Comparison of ENCODE assay signal across 15 mouse cellular contexts in genomic region chr2:124602379-124602913, GRCm38 (mm10).
DNase-seq lines count a peak whose midpoint lies in the region; ATAC-seq and TF ChIP-seq lines count a peak whose summit lies in the region.
"Had no signal": no experiment of that assay in that cellular context is flagged by ENCODE, and none has a peak within 500 bp of the region (broad histone marks: within the 10 kb centered on the region; RNA-seq: fewer than 3 reads in every experiment).

No protein-coding gene starts in this region.

- peak overlapping the region; percentile 3; the same call in 1 of the 2 replicates for H3K4me2 ChIP-seq in heart, embryonic 12.5 days
- H3K4me2 ChIP-seq in kidney, embryonic 16.5 days (replicated peaks; ENCODE audit: low read depth, low read length), result no peak overlapping the region
- H3K4me2 ChIP-seq in intestine, embryonic 15.5 days (replicated peaks), result peak overlapping the region; percentile 20
- H3K4me2 ChIP-seq: midbrain, embryonic 15.5 days; neural tube, embryonic 12.5 days had no signal

- ATAC-seq in heart, embryonic 12.5 days (ENCODE audit: insufficient number of reproducible peaks, low FRiP score), result no peak
- ATAC-seq in kidney, embryonic 16.5 days (ENCODE audit: low FRiP score, low TSS enrichment), result peak; percentile 59; the same call in 1 of the 2 replicates
- peak; percentile 41 for ATAC-seq in intestine, embryonic 15.5 days
- ATAC-seq: midbrain, embryonic 15.5 days; Patski had no signal

- TF ChIP-seq CTCF in cerebellum, adult 2 months (IDR thresholded peaks at IDR 0.05; ENCODE audit: borderline replicate concordance, insufficient read depth, low read depth, low read length), result no peak

- H3K36me3 ChIP-seq in heart, embryonic 12.5 days, result no peaks in the 10 kb centered on the region
- no peaks in the 10 kb centered on the region for H3K36me3 ChIP-seq in kidney, embryonic 16.5 days (ENCODE audit: insufficient read depth, low read length)
- no peaks in the 10 kb centered on the region for H3K36me3 ChIP-seq in intestine, embryonic 15.5 days
- H3K36me3 ChIP-seq: midbrain, embryonic 15.5 days; neural tube, embryonic 12.5 days had no signal

- no peak for TF ChIP-seq POLR2A in cerebellum, adult 2 months (IDR thresholded peaks at IDR 0.05; ENCODE audit: borderline replicate concordance, insufficient read depth, low read length)

- no peak overlapping the region for H3K4me3 ChIP-seq in cerebellum, adult 2 months (replicated peaks; ENCODE audit: insufficient read depth, low read depth, low read length)
- no peak overlapping the region for H3K4me3 ChIP-seq in heart, embryonic 12.5 days
- no peak overlapping the region for H3K4me3 ChIP-seq in kidney, embryonic 16.5 days (ENCODE audit: low read length)
- no peak overlapping the region for H3K4me3 ChIP-seq in intestine, embryonic 15.5 days (replicated peaks)
- H3K4me3 ChIP-seq: midbrain, embryonic 15.5 days; neural tube, embryonic 12.5 days had no signal

- peak; percentile 5 for DNase-seq in cerebellum, adult 9-11 months
- DNase-seq in cerebellum, adult 2 months, result no peak
- DNase-seq in heart, adult 9 months (ENCODE audit: low spot score in 2 of 2), result no peak
- DNase-seq in kidney, adult 18-20 months, result no peak
- DNase-seq in gastrocnemius, postnatal 4 days (ENCODE audit: low spot score in 2 of 2), result no peak
- DNase-seq: kidney, adult 11 months; liver; lung, adult 2 months had no signal

- WGBS in cerebellum, adult 2 months, result 18% methylated on average over 8 of the region's 8 CpGs
- 37% methylated on average over 8 of the region's 8 CpGs for WGBS in heart, embryonic 12.5 days
- WGBS in kidney, embryonic 16.5 days, result 40% methylated on average over 8 of the region's 8 CpGs
- 60% methylated on average over 8 of the region's 8 CpGs for WGBS in intestine, embryonic 15.5 days

- H3K27me3 ChIP-seq in cerebellum, adult 2 months (ENCODE audit: control insufficient read depth, insufficient read depth, low read length), result no peaks in the 10 kb centered on the region
- H3K27me3 ChIP-seq in heart, embryonic 12.5 days (replicated peaks), result no peaks in the 10 kb centered on the region
- no peaks in the 10 kb centered on the region for H3K27me3 ChIP-seq in kidney, embryonic 16.5 days (ENCODE audit: insufficient read depth, low read length)
- no peaks in the 10 kb centered on the region for H3K27me3 ChIP-seq in intestine, embryonic 15.5 days (replicated peaks)
- H3K27me3 ChIP-seq: neural tube, embryonic 12.5 days; Patski had no signal

- H3K4me1 ChIP-seq in cerebellum, adult 2 months (ENCODE audit: control insufficient read depth, insufficient read depth, low read length), result peaks cover 8% of the 10 kb centered on the region
- H3K4me1 ChIP-seq in heart, embryonic 12.5 days (replicated peaks), result peaks cover 20% of the 10 kb centered on the region
- H3K4me1 ChIP-seq in kidney, embryonic 16.5 days (ENCODE audit: insufficient read depth, low read length), result peaks cover 6% of the 10 kb centered on the region
- H3K4me1 ChIP-seq in intestine, embryonic 15.5 days (replicated peaks), result peaks cover 11% of the 10 kb centered on the region; the same call in 1 of the 2 replicates
- H3K4me1 ChIP-seq: midbrain, embryonic 15.5 days had no signal

- no peak overlapping the region for H3K9ac ChIP-seq in heart, embryonic 12.5 days
- H3K9ac ChIP-seq in kidney, embryonic 16.5 days (replicated peaks; ENCODE audit: low read length), result no peak overlapping the region
- no peak overlapping the region for H3K9ac ChIP-seq in intestine, embryonic 15.5 days
- H3K9ac ChIP-seq: midbrain, embryonic 15.5 days; neural tube, embryonic 12.5 days had no signal

- H3K27ac ChIP-seq in cerebellum, adult 2 months (ENCODE audit: insufficient read depth, low read length), result no peak overlapping the region
- H3K27ac ChIP-seq in heart, embryonic 12.5 days (ENCODE audit: poor library complexity, severe bottlenecking), result no peak overlapping the region
- H3K27ac ChIP-seq in kidney, embryonic 16.5 days (ENCODE audit: low read length), result no peak overlapping the region
- peak overlapping the region; percentile 86 for H3K27ac ChIP-seq in intestine, embryonic 15.5 days
- H3K27ac ChIP-seq: macrophage; midbrain, embryonic 15.5 days; neural tube, embryonic 12.5 days had no signal

- no peaks in the 10 kb centered on the region for H3K9me3 ChIP-seq in heart, embryonic 12.5 days (replicated peaks)
- H3K9me3 ChIP-seq in kidney, embryonic 16.5 days (ENCODE audit: low read length), result 0 out of 2 replicates have a peak, but pooled peaks cover 2% of the 10 kb centered on the region
- no peaks in the 10 kb centered on the region for H3K9me3 ChIP-seq in intestine, embryonic 15.5 days
- H3K9me3 ChIP-seq: midbrain, embryonic 15.5 days; neural tube, embryonic 12.5 days had no signal
